Mouse (Mus musculus) spleen, postnatal 10 days (tissue): ENCODE data around the gene Olfr1270.
"Not testable (repeated sequence)": the region's sequence is repeated elsewhere in the genome, so short reads cannot be mapped to it uniquely, and the experiment has no call there.

Experiments used
- DNase-seq, 2 experiments: peaks; one replicate each; pipeline ENCODE4 v3.0.0; 2021 to 2022; ENCODE audit warnings: low spot score in 2 of 2

Olfr1270 gene

GRCm38 (mm10) chr2:90152991-90153390 is at the start of gene Olfr1270:
Gene Olfr1270, minus strand, starts transcription at chr2:90153091.
- DNase-seq = no peak

- not testable (repeated sequence) for DNase-seq
Measured at GRCm38 (mm10) chr2:90199606-90200005, 46.7 kb upstream of the Olfr1270 start.

DNA sequence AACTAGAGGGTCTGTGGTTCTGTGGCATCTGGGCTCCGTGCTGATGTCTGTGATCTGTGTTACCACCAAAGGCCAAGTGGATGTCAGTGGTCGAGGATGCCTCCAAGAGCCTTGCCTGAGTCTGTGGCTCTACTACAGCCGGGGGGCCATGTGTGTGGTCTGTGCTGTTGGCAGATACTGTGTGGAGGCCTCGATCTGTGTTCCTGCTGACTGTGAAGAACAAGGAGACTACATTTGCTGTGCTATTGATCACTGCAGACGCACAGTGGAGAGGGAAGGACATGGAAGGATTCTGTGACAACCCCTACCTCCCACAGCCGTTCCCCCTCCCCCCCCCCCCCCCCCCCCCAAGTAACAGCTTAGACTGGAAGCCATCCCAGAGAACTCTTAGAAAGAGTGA is 42.4 kb upstream of the Olfr1270 start:
- not testable (repeated sequence) for DNase-seq

DNA sequence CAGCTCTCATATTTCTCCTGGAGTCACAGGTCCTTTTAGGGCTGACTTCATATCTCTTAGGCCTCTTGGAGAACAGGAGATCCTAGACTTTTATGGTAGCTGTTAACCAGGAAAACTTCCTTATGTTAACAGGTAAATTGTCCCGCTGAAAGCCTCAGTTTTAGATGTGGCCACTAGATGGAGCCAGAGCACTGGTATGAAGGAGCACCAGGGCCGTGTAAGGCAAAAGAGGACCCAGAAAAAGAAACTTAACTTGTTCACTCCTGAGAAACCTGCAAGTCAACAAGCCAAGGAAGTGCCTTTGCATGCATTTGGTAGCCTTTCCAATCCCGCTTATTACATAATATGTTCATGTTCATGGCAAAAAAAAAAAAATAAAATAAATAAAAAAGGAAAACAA is 41.9 kb upstream of the Olfr1270 start:
- not testable (repeated sequence) for DNase-seq

GRCm38 (mm10) chr2:90187082-90187481 is 34.2 kb upstream of the Olfr1270 start:
- not testable (repeated sequence) for DNase-seq

- DNase-seq = not testable (repeated sequence)
Measured at GRCm38 (mm10) chr2:90186082-90186481, 33.2 kb upstream of the Olfr1270 start.

DNA sequence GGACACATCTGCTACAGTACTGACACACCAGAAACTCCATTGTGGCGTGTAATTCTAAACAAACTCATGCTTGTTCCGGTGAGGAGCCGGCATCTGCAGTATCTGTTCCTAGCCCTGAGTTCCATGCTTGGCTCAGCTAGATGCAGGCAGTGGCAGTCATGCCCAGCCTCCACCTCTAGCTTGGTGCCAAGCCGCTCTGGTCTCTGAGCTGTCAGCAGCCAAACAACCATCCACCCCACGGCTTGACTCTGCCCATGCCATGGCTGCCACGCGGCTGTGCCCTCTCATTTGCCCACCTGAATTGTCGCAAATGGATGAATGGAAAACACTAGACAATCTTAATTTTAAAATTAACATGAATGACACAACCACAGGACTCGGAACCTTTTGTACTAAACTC is 1.0 kb upstream of the Olfr1270 start:
- DNase-seq = no peak

- no peak for DNase-seq
Measured at GRCm38 (mm10) chr2:90142196-90142595, 10.7 kb downstream of the Olfr1270 start, which contains the start of gene Olfr32. Gene Olfr32, minus strand, starts transcription at chr2:90142296.

- DNase-seq = no peak
Measured at GRCm38 (mm10) chr2:90121312-90121711, 31.6 kb downstream of the Olfr1270 start, which contains the start of gene Olfr1269. Gene Olfr1269, minus strand, starts transcription at chr2:90121412.
